Mouse (Mus musculus) right cerebral cortex, postnatal 10 days (tissue): ENCODE results near the gene Gm4787.
"Not testable (repeated sequence)": the region's sequence is repeated elsewhere in the genome, so short reads cannot be mapped to it uniquely, and the experiment has no call there.

Source experiments
- DNase-seq, 2 experiments: peaks; one replicate each; pipeline ENCODE4 v3.0.0; 2021; ENCODE audit warnings: low spot score in 2 of 2

Gene Gm4787

DNA sequence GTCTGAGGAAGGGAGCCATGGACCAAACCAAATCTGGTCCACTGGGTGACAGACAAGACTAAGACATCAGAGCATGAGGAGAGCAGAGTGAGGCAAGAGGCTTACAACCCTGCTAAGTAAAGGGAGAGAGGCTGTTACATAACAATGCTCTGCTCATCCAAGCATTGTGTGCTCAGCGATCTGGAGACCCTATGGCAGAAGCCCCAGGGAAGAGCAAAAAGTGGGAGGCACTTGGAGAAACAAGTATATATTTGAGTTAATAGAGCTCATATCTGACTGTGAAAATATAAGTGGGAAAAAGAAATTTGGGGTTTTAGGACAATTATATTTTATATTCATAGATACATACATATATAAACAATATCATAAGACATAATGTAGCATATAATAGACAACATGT, at the start of gene Gm4787:
TSS of gene Gm4787 (minus strand) at position 101 of the 400 bp plus-strand sequence.
- DNase-seq: not testable (repeated sequence)

DNA sequence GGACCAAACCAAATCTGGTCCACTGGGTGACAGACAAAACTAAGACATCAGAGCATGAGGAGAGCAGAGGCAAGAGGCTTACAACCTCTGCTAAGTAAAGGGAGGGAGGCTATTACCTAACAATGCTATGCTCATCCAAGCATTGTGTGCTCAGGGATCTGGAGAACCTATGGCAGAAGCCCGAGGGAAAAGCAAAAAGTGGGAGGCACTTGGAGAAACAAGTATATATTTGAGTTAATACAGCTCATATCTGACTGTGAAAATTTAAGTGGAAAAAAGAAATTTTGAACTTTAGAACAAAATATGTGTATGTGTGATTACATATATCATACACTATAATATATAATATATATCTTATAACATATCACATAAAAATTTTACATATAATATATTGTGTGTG, 42.6 kb upstream of the Gm4787 start, which contains the start of gene Adam4:
TSS of gene Adam4 (minus strand) at position 101 of the 400 bp plus-strand sequence.
- DNase-seq: no peak

DNA sequence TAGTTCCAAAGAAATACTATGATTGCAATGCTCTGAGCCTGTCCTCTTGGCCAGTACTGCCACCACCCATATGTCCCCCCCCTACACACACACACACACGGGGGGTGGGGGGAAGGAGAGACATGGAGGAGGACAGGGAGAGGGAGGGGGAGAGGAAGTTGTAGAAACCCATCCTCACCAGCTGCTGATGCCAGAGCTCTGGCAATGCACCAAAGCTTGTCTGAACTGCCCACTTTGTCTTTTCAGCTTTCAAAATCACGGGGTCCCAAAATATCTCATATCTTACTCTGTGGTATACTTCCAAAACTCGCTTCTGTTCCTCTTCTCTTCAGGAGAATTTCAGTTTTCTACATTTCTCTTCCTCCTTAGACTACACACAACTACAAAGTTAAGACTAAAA, 33.9 kb upstream of the Gm4787 start:
- peak; percentile 60 to 66 for DNase-seq

DNA sequence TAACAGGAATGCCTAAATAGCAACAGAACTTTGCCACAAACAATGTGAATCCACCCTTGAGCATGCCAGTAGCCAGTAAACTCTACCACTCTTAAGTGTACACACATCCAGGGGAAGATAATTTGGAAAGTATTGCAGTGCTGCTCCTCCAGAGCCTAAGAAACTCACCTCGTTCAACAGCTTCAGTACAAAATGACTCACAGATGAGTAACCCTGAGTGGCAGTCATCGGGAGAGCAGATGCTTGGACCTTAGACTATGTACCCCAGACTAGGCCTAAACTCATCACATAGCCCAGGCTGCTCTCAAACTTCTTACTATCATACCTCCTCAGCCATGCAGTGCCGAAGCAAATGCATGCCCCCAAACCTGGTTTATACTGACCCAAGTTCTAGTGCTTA, 29.7 kb upstream of the Gm4787 start:
- DNase-seq: no peak

DNA sequence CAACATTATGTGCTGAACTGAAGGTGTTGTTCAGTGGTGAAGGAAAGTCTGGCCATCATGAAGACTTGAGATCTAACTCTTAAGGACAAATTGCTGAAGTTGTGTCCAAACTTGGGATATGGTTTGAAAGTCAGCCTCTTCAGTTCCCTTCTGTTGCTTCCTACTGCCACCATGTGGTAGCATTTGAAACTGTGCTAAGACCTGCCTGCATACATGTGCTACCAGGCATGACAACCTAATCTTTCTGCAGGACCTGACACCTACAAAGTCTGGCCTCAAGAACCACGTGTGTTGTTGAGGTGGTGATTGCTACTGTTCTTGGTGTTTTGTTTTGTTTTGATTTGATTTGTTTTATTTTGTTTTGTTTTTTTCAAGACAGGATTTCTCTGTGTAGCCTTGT, 22.9 kb upstream of the Gm4787 start:
- DNase-seq: peak; percentile 74 to 80

DNA sequence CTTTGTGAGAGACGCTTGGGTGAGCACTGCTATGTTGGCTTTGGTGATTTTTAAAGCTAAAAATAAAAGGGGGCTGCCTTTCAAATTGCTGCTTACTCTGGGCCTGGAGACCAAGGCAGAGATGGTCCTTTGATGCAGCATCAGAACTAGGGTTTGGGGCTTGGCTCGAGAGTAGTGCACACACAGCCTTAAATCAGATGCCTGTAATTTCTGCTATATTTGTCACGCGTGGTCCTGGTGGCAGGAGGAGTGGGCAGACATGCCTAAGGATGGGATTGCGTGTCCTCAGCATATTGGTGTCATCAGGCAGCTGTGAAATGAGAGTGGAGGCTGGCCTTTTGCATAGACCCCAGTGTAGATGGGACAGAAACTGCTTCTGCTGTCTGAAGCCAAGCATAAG, 45.4 kb downstream of the Gm4787 start:
- DNase-seq: no peak

DNA sequence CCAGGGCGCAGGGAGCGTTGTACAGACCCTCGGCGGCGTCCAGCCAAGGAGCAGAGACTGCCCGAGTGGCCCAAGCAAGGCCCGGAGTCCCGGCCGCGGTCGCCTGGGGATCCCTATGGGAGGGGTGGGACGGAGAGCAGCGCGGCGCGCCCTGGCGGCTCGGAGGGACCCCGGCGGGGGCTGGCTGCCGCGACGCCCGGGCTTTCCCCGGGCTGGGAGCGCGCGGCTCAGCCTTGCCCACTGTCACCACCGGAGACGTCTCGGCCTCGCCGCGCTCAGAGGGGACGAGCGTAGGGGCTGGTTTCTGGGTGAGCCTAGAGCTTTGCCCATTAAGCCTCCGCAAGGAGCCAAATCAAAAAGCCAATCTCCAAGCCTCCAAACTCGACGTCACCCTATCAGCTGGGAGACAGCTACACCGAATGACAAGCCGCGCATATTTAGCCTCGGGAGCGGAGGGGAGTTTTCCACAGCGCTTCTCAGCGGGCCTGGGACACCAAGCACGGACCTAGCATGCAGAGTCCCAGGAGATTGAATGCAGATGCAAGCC, 46.3 kb downstream of the Gm4787 start, which contains the start of gene Slc8a3:
TSS of gene Slc8a3 (minus strand) at position 306 of the 547 bp plus-strand sequence.
- DNase-seq: peak; percentile 83 to 88

DNA sequence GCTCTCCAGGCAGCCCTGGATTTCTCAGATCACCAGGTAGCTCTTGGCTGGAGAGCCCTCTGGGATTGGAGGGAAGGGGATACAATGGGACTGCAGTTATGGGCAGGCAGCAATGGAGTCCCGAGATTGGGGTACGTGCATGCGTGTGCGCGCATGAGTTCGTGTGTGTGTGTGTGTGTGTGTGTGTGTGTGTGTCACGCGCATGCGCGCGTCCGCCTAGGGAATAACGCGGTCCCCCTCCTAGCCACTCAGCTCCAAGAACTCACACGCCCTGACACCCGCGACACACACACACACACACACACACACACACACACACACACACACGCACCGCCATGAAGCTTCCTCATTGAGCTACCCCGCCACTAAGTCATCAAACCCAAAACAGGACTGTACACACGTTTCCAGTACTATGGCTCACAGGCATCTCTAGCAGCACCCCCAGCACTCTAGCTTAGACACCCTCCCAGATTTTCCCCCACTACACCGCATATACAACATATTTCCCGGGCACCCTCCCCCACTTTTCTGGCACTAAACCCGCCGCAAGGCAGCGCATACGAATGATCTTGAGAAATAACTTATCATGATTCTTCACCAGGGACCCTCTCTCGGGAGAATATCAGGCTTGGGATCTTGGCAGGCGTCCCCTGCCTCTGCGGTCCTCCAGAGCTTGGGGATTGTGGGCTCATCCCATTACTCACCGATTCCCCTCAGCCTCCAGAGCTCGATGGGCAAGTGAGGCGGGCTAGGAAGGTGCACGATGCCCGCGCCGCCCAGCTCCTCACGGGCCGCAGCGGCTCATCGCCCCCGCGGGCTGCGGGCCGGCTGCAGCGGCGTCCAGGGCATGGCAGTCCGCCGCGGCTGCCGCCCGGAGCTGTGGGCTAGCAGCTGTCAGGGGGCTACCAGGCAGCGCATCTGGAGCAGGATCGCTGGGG, 47.1 kb downstream of the Gm4787 start:
- peak; percentile 86 to 88 for DNase-seq

DNA sequence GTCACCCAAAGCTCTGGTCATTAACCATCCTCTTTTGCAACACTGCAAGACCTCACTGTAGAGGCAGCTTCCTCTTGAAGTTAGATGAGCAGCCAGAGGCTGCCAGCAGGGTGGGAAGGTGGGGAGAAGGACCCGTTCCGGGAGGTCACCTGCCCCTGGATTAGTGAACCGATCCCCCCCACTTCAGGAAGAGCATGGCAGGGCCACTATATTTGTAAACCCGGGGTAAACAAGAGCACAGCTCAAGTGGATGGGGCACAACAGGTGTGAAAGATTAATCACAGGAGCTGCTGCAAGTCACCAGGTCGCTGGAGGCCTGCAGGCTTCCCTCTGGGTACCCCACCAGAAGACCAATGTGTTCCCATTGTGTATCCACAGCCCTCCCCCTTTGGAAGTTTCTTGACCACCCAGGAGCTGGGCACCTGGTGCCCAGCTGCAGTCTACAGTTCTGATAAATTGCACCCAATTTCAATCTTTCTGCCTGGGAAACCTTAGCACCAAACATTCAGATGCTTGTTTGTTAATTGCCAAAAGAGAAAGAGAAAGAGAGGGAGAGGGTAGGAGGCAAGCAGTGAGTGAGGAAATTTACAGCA, 48.1 kb downstream of the Gm4787 start:
- DNase-seq: no peak
